Mouse (Mus musculus): ENCODE measurements around the gene Zfp641. TPM values are rescaled to one million over a fixed set of nuclear protein-coding genes. Genes with fewer than 3 reads are reported as not detected.

Zfp641 gene
- not detected in 2 replicates for polyA plus RNA-seq (2012)

GRCm38 (mm10) chr15:98295628-98296551, at the start of gene Zfp641:
TSS of gene Zfp641 (minus strand) at chr15:98296161.

GRCm38 (mm10) chr15:98340887-98341286, 44.9 kb upstream of the Zfp641 start, which contains the start of gene Olfr284:
TSS of gene Olfr284 (minus strand) at chr15:98340987.

GRCm38 (mm10) chr15:98317177-98317724, 21.3 kb upstream of the Zfp641 start, which contains the start of gene Olfr285:
TSS of gene Olfr285 (minus strand) at chr15:98317353.

GRCm38 (mm10) chr15:98257193-98257592, 38.8 kb downstream of the Zfp641 start, which contains the start of gene H1fnt:
TSS of gene H1fnt (minus strand) at chr15:98257293.

Other genes with a start within 250 kb of the Zfp641 start
- gene Pfkm, start 203.6 kb downstream of the Zfp641 start, polyA plus RNA-seq (2012) = 12.6 and 16.5 TPM in 2 replicates
- 17.7 and 20.7 TPM in 2 replicates for gene Senp1, start 202.4 kb downstream of the Zfp641 start, polyA plus RNA-seq (2012)
- gene Asb8, start 130.5 kb downstream of the Zfp641 start, polyA plus RNA-seq (2012) = 3.8 TPM in 2 replicates
- 0.20 and 0.43 TPM in 2 replicates for gene Ccdc184, start 129.0 kb downstream of the Zfp641 start, polyA plus RNA-seq (2012)
- gene Olfr288, start 100.6 kb downstream of the Zfp641 start, polyA plus RNA-seq (2012) = not detected in 2 replicates
- gene Gm44579, start 75.2 kb downstream of the Zfp641 start, polyA plus RNA-seq (2012) = not detected in 2 replicates
- not detected in 2 replicates for gene Olfr287, start 75.1 kb downstream of the Zfp641 start, polyA plus RNA-seq (2012)
- gene Olfr286, start 61.7 kb downstream of the Zfp641 start, polyA plus RNA-seq (2012) = not detected in 2 replicates
- not detected in 2 replicates for gene H1fnt, start 38.9 kb downstream of the Zfp641 start, polyA plus RNA-seq (2012)
- not detected in 2 replicates for gene Olfr285, start 21.2 kb upstream of the Zfp641 start, polyA plus RNA-seq (2012)
- gene Olfr284, start 44.8 kb upstream of the Zfp641 start, polyA plus RNA-seq (2012) = not detected in 2 replicates
- gene Olfr283, start 84.8 kb upstream of the Zfp641 start, polyA plus RNA-seq (2012) = not detected in 2 replicates
- not detected in 2 replicates for gene Olfr282, start 135.1 kb upstream of the Zfp641 start, polyA plus RNA-seq (2012)
- not detected in 2 replicates for gene Olfr281, start 156.4 kb upstream of the Zfp641 start, polyA plus RNA-seq (2012)
- gene OR5BS1P, start 173.7 kb upstream of the Zfp641 start, polyA plus RNA-seq (2012) = not detected in 2 replicates
- not detected in 2 replicates for gene Lalba, start 186.6 kb upstream of the Zfp641 start, polyA plus RNA-seq (2012)
- gene Olfr279, start 196.2 kb upstream of the Zfp641 start, polyA plus RNA-seq (2012) = 0.01 TPM in 1 of 2 replicates, not detected in the other
- gene Kansl2, start 238.1 kb upstream of the Zfp641 start, polyA plus RNA-seq (2012) = 39.2 and 40.8 TPM in 2 replicates

Measured in megakaryocyte-erythroid progenitor cell, adult 5 weeks (primary cell).